Mouse (Mus musculus) midbrain, embryonic 14.5 days (tissue): ENCODE data around the gene Ooep. TPM values are rescaled to one million over a fixed set of nuclear protein-coding genes. Genes with fewer than 3 reads are reported as not detected.
"Not testable (repeated sequence)": the region's sequence is repeated elsewhere in the genome, so short reads cannot be mapped to it uniquely, and the experiment has no call there.

Experiments used
- ATAC-seq: fragments of 200-750 bp; cut with Nextera tagmentation; 2 replicates; pipeline ENCODE4 v1.8.0; 2017; ENCODE audit warnings: moderate number of reproducible peaks, moderate library complexity; ENCODE audit not compliant: low FRiP score, low TSS enrichment
- DNase-seq: peaks from one replicate; pipeline ENCODE4 v3.0.0-alpha.2; 2015
- H3K27ac ChIP-seq: fragments of 300-500 bp; sonication (generic); replicated peaks from 2 replicates; pipeline ENCODE4 v1.5.1; 2014; ENCODE audit warnings: mild to moderate bottlenecking, low read depth, low read length, moderate library complexity
- H3K27me3 ChIP-seq: fragments of 300-500 bp; sonication (generic); 2 replicates; pipeline ENCODE4 v1.6.1; 2014; ENCODE audit warnings: low read length, control low read depth, mixed read lengths; ENCODE audit not compliant: control insufficient read depth, insufficient read depth
- H3K36me3 ChIP-seq: fragments of 300-500 bp; sonication (generic); 2 replicates; pipeline ENCODE4 v1.6.1; 2014; ENCODE audit warnings: low read length, control low read depth; ENCODE audit not compliant: control insufficient read depth, insufficient read depth
- H3K4me1 ChIP-seq: fragments of 300-500 bp; sonication (generic); 2 replicates; pipeline ENCODE4 v1.6.1; 2014; ENCODE audit warnings: mild to moderate bottlenecking, antibody characterized with exemption, low read length, control low read depth; ENCODE audit not compliant: control insufficient read depth, insufficient read depth
- H3K4me2 ChIP-seq: fragments of 300-500 bp; sonication (generic); 2 replicates; pipeline ENCODE4 v1.6.1; 2014; ENCODE audit warnings: mild to moderate bottlenecking, low read length, moderate library complexity
- H3K4me3 ChIP-seq: fragments of 300-500 bp; sonication (generic); replicated peaks from 2 replicates; pipeline ENCODE4 v1.5.1; 2014; ENCODE audit warnings: low read depth, low read length
- H3K9ac ChIP-seq: fragments of 300-500 bp; sonication (generic); replicated peaks from 2 replicates; pipeline ENCODE4 v1.6.1; 2014; ENCODE audit warnings: mild to moderate bottlenecking, low read length, moderate library complexity
- H3K9me3 ChIP-seq: fragments of 300-500 bp; sonication (generic); 2 replicates; pipeline ENCODE4 v1.6.1; 2016; ENCODE audit warnings: low read length, control low read depth, mixed read lengths; ENCODE audit not compliant: control insufficient read depth
- WGBS: fragments of 180-500 bp; shearing (Covaris S2); extraction: QIAGEN DNeasy Blood & Tissue Kit; methylation state at CpG from one replicate; pipeline ENCODE4 v1.1.7; 2014; 5-methylcytosine and 5-hydroxymethylcytosine counted together
- polyA plus RNA-seq: library from polyadenylated mRNA; unstranded; fragments of >200 nt; fragmentation: Nextera tagmentation; extraction: Ambion mirVana; gene quantifications from 2 replicates; pipeline ENCODE4 v1.2.1, GENCODE M21; 2014

Ooep gene
- polyA plus RNA-seq, 1 experiment from 2014 or later: 6.8 TPM

DNA sequence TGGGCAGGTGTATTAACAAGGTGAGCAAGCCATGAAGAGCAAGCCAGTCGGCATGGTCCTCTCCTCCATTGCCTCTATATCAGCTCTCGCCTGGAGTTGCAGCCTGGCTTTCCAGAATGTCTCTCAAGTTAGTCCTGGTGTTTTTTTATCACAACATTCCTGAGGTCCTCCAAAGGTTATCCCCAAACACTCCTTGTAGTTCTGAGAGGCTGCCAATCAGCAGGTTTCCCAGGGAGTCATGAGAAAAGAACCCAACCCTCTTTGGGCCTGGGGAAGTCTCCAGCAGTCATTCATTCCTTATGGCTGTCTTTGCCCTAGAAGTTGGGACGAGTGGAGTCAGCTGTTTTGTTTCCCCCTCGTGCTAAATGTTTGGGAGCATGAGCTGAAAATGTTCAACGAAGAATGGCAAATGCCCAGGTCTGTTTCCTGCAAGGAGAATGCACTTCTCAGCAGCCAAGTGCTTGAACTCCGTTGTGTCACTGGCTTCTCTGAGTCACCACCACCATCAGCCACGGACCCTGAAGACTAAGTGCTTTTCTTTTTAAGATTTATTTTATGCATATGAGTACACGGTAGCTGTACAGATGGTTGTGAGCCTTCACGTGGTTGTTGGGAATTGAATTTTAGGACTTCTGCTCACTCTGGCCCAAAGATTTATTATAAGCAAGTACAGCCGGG, 5.6 kb downstream of the Ooep start:
- H3K36me3 ChIP-seq: no peaks in the 10 kb centered on the region
- H3K27me3 ChIP-seq: no peaks in the 10 kb centered on the region
- H3K4me3 ChIP-seq: no peak overlapping the region
- H3K4me1 ChIP-seq: peaks cover 1% of the 10 kb centered on the region; the same call in 1 of the 2 replicates
- no peak for ATAC-seq
- no peak overlapping the region for H3K9ac ChIP-seq
- H3K27ac ChIP-seq: no peak overlapping the region
- H3K9me3 ChIP-seq: no peaks in the 10 kb centered on the region
- no peak overlapping the region for H3K4me2 ChIP-seq
- 89% methylated on average over 10 of the region's 10 CpGs for WGBS
- no peak for DNase-seq

DNA sequence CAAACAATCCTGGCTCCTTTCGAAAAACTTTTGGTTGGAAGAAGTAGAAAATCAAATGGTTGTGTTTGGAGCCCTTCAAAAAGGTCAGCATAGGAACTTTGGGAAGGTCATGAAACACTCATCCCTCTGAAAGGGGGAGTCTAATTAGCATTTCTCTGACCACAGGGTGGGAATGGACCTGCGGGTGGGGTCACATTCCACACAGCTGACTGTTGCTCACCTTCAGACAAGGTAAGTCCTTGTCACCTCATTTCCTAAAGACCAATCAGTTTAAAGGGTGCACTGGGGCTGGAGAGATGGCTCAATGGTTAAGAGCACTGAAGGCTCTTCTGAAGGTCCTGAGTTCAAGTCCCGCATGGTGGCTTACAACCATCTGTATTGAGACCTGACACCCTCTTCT, 7.1 kb downstream of the Ooep start:
- DNase-seq: no peak
- Histone ChIP-seq H3K9me3 (no peaks in the 10 kb centered on the region), H3K27me3 (no peaks in the 10 kb centered on the region), H3K4me2 (no peak overlapping the region), H3K27ac (no peak overlapping the region), H3K4me1 (no peaks in the 10 kb centered on the region), H3K4me3 (no peak overlapping the region), H3K36me3 (no peaks in the 10 kb centered on the region), H3K9ac (no peak overlapping the region)
- ATAC-seq: no peak
- 93% methylated on average over 3 of the region's 3 CpGs for WGBS

DNA sequence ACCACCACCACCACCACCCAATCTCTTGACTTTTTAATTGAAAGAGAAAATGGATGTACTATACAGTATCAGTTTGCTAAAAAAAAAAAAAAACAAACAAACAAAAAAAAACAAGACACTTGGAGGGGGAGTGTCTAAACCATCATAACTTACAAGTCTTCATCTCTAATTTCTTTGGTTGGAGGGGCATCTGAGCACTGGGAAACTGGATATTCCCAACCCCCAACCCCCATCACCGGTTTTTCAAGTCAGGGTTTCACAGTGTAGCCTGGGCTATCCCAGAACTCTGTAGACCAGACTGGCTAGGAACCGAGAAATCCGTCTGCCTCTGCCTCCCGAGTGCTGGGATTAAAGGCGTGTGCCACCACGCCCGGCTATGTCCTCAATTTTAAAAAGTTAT, 8.7 kb downstream of the Ooep start:
- ATAC-seq (no peak), DNase-seq (no peak)
- 90% methylated on average over 7 of the region's 7 CpGs for WGBS

DNA sequence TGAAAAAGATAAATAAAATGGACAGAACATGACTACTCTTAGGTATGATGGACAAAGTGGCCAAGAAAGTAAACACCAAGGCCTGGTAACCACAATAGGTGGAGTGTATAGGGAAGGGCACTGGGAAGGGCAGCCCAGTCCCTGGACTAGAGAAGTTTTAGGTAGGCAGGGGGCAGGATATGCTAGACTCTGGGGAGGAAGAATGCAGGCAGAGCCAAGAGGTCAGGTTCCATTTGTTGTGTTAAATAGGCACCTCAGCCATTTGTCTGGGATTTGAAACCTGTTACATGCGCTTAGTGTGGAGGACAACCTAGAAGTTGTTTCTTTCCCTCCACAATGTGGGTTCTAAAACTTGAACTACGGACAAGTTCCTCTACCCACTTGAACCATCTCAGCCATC, 9.2 kb downstream of the Ooep start:
- Histone ChIP-seq H3K9ac (no peak overlapping the region), H3K27ac (no peak overlapping the region), H3K36me3 (no peaks in the 10 kb centered on the region), H3K4me3 (no peak overlapping the region), H3K4me1 (no peaks in the 10 kb centered on the region), H3K9me3 (no peaks in the 10 kb centered on the region; the same call in 1 of the 2 replicates), H3K4me2 (no peak overlapping the region), H3K27me3 (no peaks in the 10 kb centered on the region)
- DNase-seq: no peak
- WGBS: 97% methylated on average over 2 of the region's 2 CpGs
- no peak for ATAC-seq

More for the DNA sequence above, 8.7 kb downstream of the Ooep start:
- Histone ChIP-seq H3K4me1 (no peaks in the 10 kb centered on the region), H3K27ac (no peak overlapping the region), H3K9me3 (no peaks in the 10 kb centered on the region; the same call in 1 of the 2 replicates), H3K27me3 (no peaks in the 10 kb centered on the region), H3K4me2 (no peak overlapping the region), H3K9ac (no peak overlapping the region), H3K4me3 (no peak overlapping the region), H3K36me3 (no peaks in the 10 kb centered on the region)

DNA sequence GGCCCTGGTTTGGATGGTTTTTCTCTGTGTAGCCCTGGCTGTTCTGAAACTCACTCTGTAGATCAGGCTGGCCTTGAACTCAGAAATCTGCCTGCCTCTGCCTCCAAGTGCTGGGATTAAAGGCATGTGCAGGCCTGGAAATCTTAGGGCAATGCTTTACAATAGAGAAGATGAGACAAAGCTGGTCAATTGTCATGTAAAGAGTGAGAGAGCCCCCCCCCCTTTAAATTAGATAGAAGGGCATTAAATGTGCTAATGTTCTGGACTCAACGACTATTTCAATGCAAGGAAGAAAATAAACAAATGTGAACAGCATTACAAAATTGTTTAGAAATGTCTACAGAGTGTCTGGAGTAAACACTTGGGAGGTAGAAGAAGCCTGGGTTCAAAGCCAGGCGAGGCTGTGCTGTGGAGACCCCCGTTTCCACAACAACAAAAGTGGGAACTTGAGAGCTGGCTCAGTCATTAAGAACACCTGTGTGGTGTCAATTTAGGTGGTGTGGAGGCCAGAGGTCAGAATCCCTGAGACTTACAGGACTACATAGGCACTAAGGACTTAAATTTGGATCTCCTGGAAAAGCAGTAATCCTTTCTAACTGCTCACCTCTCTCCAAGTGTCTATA, 9.7 kb downstream of the Ooep start:
- Histone ChIP-seq H3K27me3 (no peaks in the 10 kb centered on the region), H3K4me3 (no peak overlapping the region), H3K9ac (no peak overlapping the region), H3K27ac (no peak overlapping the region), H3K4me2 (no peak overlapping the region), H3K9me3 (no peaks in the 10 kb centered on the region; the same call in 1 of the 2 replicates), H3K36me3 (no peaks in the 10 kb centered on the region), H3K4me1 (no peaks in the 10 kb centered on the region)
- ATAC-seq (no peak), DNase-seq (no peak)
- 82% methylated on average over 3 of the region's 3 CpGs for WGBS

DNA sequence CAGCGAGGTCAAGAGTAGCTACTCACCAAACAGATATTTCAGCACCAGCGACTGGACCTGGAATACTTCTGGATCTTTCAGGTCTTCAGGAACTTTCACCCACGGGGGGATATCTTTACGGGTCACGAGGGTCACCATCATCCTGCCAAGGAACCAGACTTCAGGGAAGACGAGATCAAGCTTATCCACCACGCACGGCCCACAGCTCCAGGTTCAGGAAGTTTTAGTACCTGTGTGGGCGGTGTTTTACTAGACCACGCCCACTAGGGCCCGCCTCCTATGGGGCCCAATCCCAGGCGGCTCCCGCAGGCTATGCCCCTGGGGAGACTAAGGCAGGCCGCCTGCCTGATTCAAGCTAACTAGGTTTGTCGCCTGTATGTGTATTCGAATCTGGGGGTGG, 10.6 kb downstream of the Ooep start, which contains the start of gene Dppa5a:
TSS of gene Dppa5a (minus strand) at position 219 of the 400 bp plus-strand sequence.
- H3K36me3 ChIP-seq, H3K9me3 ChIP-seq, H3K4me1 ChIP-seq, H3K9ac ChIP-seq, H3K27ac ChIP-seq, DNase-seq, H3K27me3 ChIP-seq, H3K4me2 ChIP-seq, H3K4me3 ChIP-seq: not testable (repeated sequence)
- 94% methylated on average over 16 of the region's 16 CpGs for WGBS
- 0 out of 2 replicates have a peak, but pooled peaks have one; percentile 27 for ATAC-seq

DNA sequence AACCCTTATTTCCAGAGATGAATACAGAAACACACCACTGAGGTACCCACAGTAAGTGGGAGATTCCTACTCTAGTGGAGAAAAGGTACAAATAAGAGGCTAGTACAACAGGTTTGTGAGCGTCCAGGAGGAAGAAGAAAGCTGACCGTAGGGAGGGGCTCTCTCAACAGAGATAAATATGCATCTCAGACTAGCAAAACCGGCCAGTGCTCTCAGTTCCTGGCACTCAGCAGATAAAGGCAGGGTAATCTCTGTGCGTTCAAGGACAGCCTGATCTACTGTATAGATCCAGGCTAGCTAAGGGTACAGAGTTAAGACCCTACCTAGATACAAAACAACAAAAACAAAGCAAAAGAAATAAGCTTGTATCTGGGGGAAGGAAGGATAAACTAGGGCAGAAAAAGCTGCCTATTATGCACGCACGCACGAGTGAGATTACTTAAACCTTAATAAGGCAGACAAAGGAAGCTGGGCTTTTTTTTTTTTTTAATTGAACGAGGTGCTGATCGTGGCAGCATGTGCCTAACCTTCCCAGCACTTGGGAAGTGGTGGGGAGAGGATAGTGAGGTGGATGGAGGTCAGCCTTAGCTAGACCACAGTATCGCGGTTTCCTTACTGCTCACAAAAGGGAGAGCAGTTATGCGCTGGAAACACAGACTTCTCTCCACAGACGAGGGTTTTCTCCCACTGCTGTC, 12.5 kb downstream of the Ooep start:
- 75% methylated on average over 13 of the region's 13 CpGs for WGBS

DNA sequence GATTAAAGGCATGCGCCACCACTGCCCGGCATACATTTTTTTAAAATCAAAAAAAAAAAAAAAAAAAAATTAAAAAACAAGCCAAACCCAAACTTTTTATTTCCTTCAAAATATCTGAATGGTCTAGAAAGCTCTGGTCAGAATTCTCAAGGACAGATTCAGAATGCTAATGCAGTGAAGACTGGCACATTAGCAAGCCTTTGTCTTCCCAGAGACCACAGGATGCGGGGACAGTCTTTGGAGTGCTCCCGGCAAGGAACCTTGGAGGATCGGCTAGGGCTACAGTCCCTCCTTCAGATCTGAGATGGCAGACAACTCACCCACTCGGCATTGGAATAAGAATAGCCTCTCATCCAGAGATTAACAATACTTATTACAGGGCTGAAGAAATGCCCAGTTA, 13.8 kb downstream of the Ooep start:
- Histone ChIP-seq H3K9ac (no peak overlapping the region), H3K4me1 (no peaks in the 10 kb centered on the region), H3K9me3 (no peaks in the 10 kb centered on the region; the same call in 1 of the 2 replicates), H3K36me3 (no peaks in the 10 kb centered on the region), H3K4me2 (no peak overlapping the region), H3K4me3 (no peak overlapping the region), H3K27ac (no peak overlapping the region), H3K27me3 (no peaks in the 10 kb centered on the region)
- ATAC-seq: no peak
- DNase-seq: no peak
- 87% methylated on average over 6 of the region's 6 CpGs for WGBS

More for the DNA sequence above, 12.5 kb downstream of the Ooep start:
- DNase-seq (no peak), ATAC-seq (no peak)
- Histone ChIP-seq H3K27me3 (no peaks in the 10 kb centered on the region), H3K27ac (no peak overlapping the region), H3K36me3 (no peaks in the 10 kb centered on the region), H3K9me3 (no peaks in the 10 kb centered on the region; the same call in 1 of the 2 replicates), H3K4me2 (no peak overlapping the region), H3K4me1 (no peaks in the 10 kb centered on the region), H3K9ac (no peak overlapping the region), H3K4me3 (no peak overlapping the region)
